Mouse (Mus musculus): Measurements from ENCODE around the gene Rbm38. TPM values are rescaled to one million over a fixed set of nuclear protein-coding genes. Genes with fewer than 3 reads are reported as not detected.
A peak's percentile ranks its signal among the peaks of the same experiment; 100 is the strongest.

Rbm38 gene
- total and polyA plus RNA-seq, 2 experiments from 2014 or later: 119 to 135 TPM

GRCm38 (mm10) chr2:173017940-173018339, 2.4 kb upstream of the Rbm38 start:
- Histone ChIP-seq H3K4me2 (ENCODE audit: low read depth, low read length) (no peak overlapping the region), H3K4me3 (ENCODE audit: low read depth, low read length) (no peak overlapping the region), H3K27ac (ENCODE audit: low read depth) (peak overlapping the region; percentile 83), H3K27me3 (ENCODE audit: control insufficient read depth, insufficient read depth, low read length) (no peaks in the 10 kb centered on the region), H3K36me3 (replicated peaks; ENCODE audit: control insufficient read depth, insufficient read depth, low read length) (peaks cover 27% of the 10 kb centered on the region), H3K4me1 (ENCODE audit: control insufficient read depth, insufficient read depth) (peaks cover 23% of the 10 kb centered on the region), H3K9me3 (replicated peaks; ENCODE audit: control insufficient read depth, low read length) (no peaks in the 10 kb centered on the region), H3K9ac (replicated peaks; ENCODE audit: low read depth, low read length) (no peak overlapping the region)
- 29% methylated on average over 6 of the region's 6 CpGs for WGBS
- no peak for TF ChIP-seq EP300 (IDR thresholded peaks at IDR 0.05; ENCODE audit: low read depth)
- no peak for TF ChIP-seq CTCF (IDR thresholded peaks at IDR 0.05; ENCODE audit: low read depth)
- ATAC-seq (ENCODE audit: insufficient read depth, low read depth): no peak
- DNase-seq (ENCODE audit: low spot score): no peak

GRCm38 (mm10) chr2:173018618-173019017, 1.7 kb upstream of the Rbm38 start:
- H3K9me3 ChIP-seq (replicated peaks; ENCODE audit: control insufficient read depth, low read length): no peaks in the 10 kb centered on the region
- DNase-seq (ENCODE audit: low spot score) (peak; percentile 91), ATAC-seq (ENCODE audit: insufficient read depth, low read depth) (peak; percentile 72)
- peak overlapping the region; percentile 83 for H3K27ac ChIP-seq (ENCODE audit: low read depth)
- no peaks in the 10 kb centered on the region for H3K27me3 ChIP-seq (ENCODE audit: control insufficient read depth, insufficient read depth, low read length)
- peak overlapping the region; percentile 4; the same call in 1 of the 2 replicates for H3K4me2 ChIP-seq (ENCODE audit: low read depth, low read length)
- H3K36me3 ChIP-seq (replicated peaks; ENCODE audit: control insufficient read depth, insufficient read depth, low read length): peaks cover 20% of the 10 kb centered on the region
- no peak overlapping the region for H3K4me3 ChIP-seq (ENCODE audit: low read depth, low read length)
- 10% methylated on average over 8 of the region's 8 CpGs for WGBS
- peak; percentile 37 for TF ChIP-seq CTCF (IDR thresholded peaks at IDR 0.05; ENCODE audit: low read depth)
- no peak for TF ChIP-seq EP300 (IDR thresholded peaks at IDR 0.05; ENCODE audit: low read depth)
- peaks cover 27% of the 10 kb centered on the region for H3K4me1 ChIP-seq (ENCODE audit: control insufficient read depth, insufficient read depth)
- peak overlapping the region; percentile 28; the same call in 1 of the 2 replicates for H3K9ac ChIP-seq (replicated peaks; ENCODE audit: low read depth, low read length)

GRCm38 (mm10) chr2:173019322-173019721, 976 bp upstream of the Rbm38 start:
- Histone ChIP-seq H3K9ac (replicated peaks; ENCODE audit: low read depth, low read length) (0 out of 2 replicates have a peak overlapping the region, but pooled peaks have one; percentile 28), H3K27me3 (ENCODE audit: control insufficient read depth, insufficient read depth, low read length) (no peaks in the 10 kb centered on the region), H3K9me3 (replicated peaks; ENCODE audit: control insufficient read depth, low read length) (no peaks in the 10 kb centered on the region), H3K4me1 (ENCODE audit: control insufficient read depth, insufficient read depth) (peaks cover 32% of the 10 kb centered on the region), H3K4me2 (ENCODE audit: low read depth, low read length) (peak overlapping the region; percentile 74), H3K36me3 (replicated peaks; ENCODE audit: control insufficient read depth, insufficient read depth, low read length) (peaks cover 13% of the 10 kb centered on the region), H3K27ac (ENCODE audit: low read depth) (peak overlapping the region; percentile 83), H3K4me3 (ENCODE audit: low read depth, low read length) (peak overlapping the region; percentile 39)
- no peak for TF ChIP-seq EP300 (IDR thresholded peaks at IDR 0.05; ENCODE audit: low read depth)
- no peak for TF ChIP-seq CTCF (IDR thresholded peaks at IDR 0.05; ENCODE audit: low read depth)
- ATAC-seq (ENCODE audit: insufficient read depth, low read depth) (no peak), DNase-seq (ENCODE audit: low spot score) (no peak)
- WGBS: 18% methylated on average over 9 of the region's 9 CpGs

GRCm38 (mm10) chr2:173019790-173020189, 508 bp upstream of the Rbm38 start:
- H3K27me3 ChIP-seq (ENCODE audit: control insufficient read depth, insufficient read depth, low read length): no peaks in the 10 kb centered on the region
- DNase-seq (ENCODE audit: low spot score) (peak; percentile 86), ATAC-seq (ENCODE audit: insufficient read depth, low read depth) (peak; percentile 69)
- peak overlapping the region; percentile 74 for H3K4me2 ChIP-seq (ENCODE audit: low read depth, low read length)
- under 1% methylated on average over 26 of the region's 29 CpGs for WGBS
- 0 out of 2 replicates have a peak overlapping the region, but pooled peaks have one; percentile 28 for H3K9ac ChIP-seq (replicated peaks; ENCODE audit: low read depth, low read length)
- TF ChIP-seq CTCF (IDR thresholded peaks at IDR 0.05; ENCODE audit: low read depth): no peak
- TF ChIP-seq EP300 (IDR thresholded peaks at IDR 0.05; ENCODE audit: low read depth): peak; percentile 90
- peaks cover 37% of the 10 kb centered on the region for H3K4me1 ChIP-seq (ENCODE audit: control insufficient read depth, insufficient read depth)
- H3K27ac ChIP-seq (ENCODE audit: low read depth): peak overlapping the region; percentile 83
- H3K4me3 ChIP-seq (ENCODE audit: low read depth, low read length): peak overlapping the region; percentile 39
- peaks cover 9% of the 10 kb centered on the region for H3K36me3 ChIP-seq (replicated peaks; ENCODE audit: control insufficient read depth, insufficient read depth, low read length)
- H3K9me3 ChIP-seq (replicated peaks; ENCODE audit: control insufficient read depth, low read length): no peaks in the 10 kb centered on the region

GRCm38 (mm10) chr2:173021633-173022055, 1.3 kb downstream of the Rbm38 start:
- Histone ChIP-seq H3K4me2 (ENCODE audit: low read depth, low read length) (peak overlapping the region; percentile 94), H3K9ac (replicated peaks; ENCODE audit: low read depth, low read length) (peak overlapping the region; percentile 68), H3K36me3 (replicated peaks; ENCODE audit: control insufficient read depth, insufficient read depth, low read length) (0 out of 2 replicates have a peak, but pooled peaks cover 12% of the 10 kb centered on the region), H3K4me3 (ENCODE audit: low read depth, low read length) (peak overlapping the region; percentile 87), H3K4me1 (ENCODE audit: control insufficient read depth, insufficient read depth) (peaks cover 55% of the 10 kb centered on the region), H3K9me3 (replicated peaks; ENCODE audit: control insufficient read depth, low read length) (no peaks in the 10 kb centered on the region), H3K27me3 (ENCODE audit: control insufficient read depth, insufficient read depth, low read length) (no peaks in the 10 kb centered on the region), H3K27ac (ENCODE audit: low read depth) (peak overlapping the region; percentile 81)
- WGBS: under 1% methylated on average over 54 of the region's 54 CpGs
- peak; percentile 73 for ATAC-seq (ENCODE audit: insufficient read depth, low read depth)
- no peak for TF ChIP-seq CTCF (IDR thresholded peaks at IDR 0.05; ENCODE audit: low read depth)
- TF ChIP-seq EP300 (IDR thresholded peaks at IDR 0.05; ENCODE audit: low read depth): no peak
- peak; percentile 87 for DNase-seq (ENCODE audit: low spot score)
